Mouse (Mus musculus): ENCODE results near the gene Gm10273. TPM values are rescaled to one million over a fixed set of nuclear protein-coding genes. Genes with fewer than 3 reads are reported as not detected.
"Not testable (repeated sequence)": the region's sequence is repeated elsewhere in the genome, so short reads cannot be mapped to it uniquely, and the experiment has no call there.

Gm10273 gene
- total RNA-seq (2021) = 10 to 100 TPM; 37.4 to 65.6 TPM
- long read RNA-seq, experiment 1, partial matches to known transcripts = 0 of 1 reads
- long read RNA-seq, experiment 1, other reads (novel, unspliced or antisense) = 0 of 1 reads
- long read RNA-seq, experiment 2 = 0 reads

GRCm38 (mm10) chr10:59395461-59395860 lies at the start of gene Gm10273:
Gene Gm10273 (plus strand): TSS chr10:59395632.
- intact Hi-C loops (cut with DNase I); H3K4me3 ChIP-seq; DNase-seq (ENCODE audit: extremely low spot score in 1 of 2, low spot score in 2 of 2): not testable (repeated sequence)

GRCm38 (mm10) chr10:59346560-59346959 lies 48.9 kb upstream of the Gm10273 start:
- H3K4me3 ChIP-seq = no peak overlapping the region
- intact Hi-C loops (cut with DNase I) = no loop called here
- DNase-seq (ENCODE audit: extremely low spot score in 1 of 2, low spot score in 2 of 2) = no peak
- no peak for TF ChIP-seq CTCF (IDR thresholded peaks at IDR 0.05)
- H3K27ac ChIP-seq = no peak overlapping the region

More at GRCm38 (mm10) chr10:59395461-59395860, at the start of gene Gm10273:
- not testable (repeated sequence) for H3K27ac ChIP-seq

- TF ChIP-seq CTCF (IDR thresholded peaks at IDR 0.05) = no peak
- H3K4me3 ChIP-seq = no peak overlapping the region
- no peak for DNase-seq (ENCODE audit: extremely low spot score in 1 of 2, low spot score in 2 of 2)
- intact Hi-C loops (cut with DNase I) = no loop called here
- H3K27ac ChIP-seq = no peak overlapping the region
Observed at GRCm38 (mm10) chr10:59348200-59348599, 47.2 kb upstream of the Gm10273 start.

GRCm38 (mm10) chr10:59349536-59349935 lies 45.9 kb upstream of the Gm10273 start:
- Histone ChIP-seq H3K4me3 (no peak overlapping the region), H3K27ac (no peak overlapping the region)
- no peak for DNase-seq (ENCODE audit: extremely low spot score in 1 of 2, low spot score in 2 of 2)
- no peak for TF ChIP-seq CTCF (IDR thresholded peaks at IDR 0.05)
- intact Hi-C loops (cut with DNase I) = no loop called here

GRCm38 (mm10) chr10:59353065-59353464 lies 42.4 kb upstream of the Gm10273 start:
- intact Hi-C loops (cut with DNase I) = loop anchor here (5.0 kb wide), 1 partner anchor 186 kb away; no protein-coding TSS in a partner anchor
- Histone ChIP-seq H3K27ac (no peak overlapping the region), H3K4me3 (no peak overlapping the region)
- DNase-seq (ENCODE audit: extremely low spot score in 1 of 2, low spot score in 2 of 2) = no peak
- TF ChIP-seq CTCF (IDR thresholded peaks at IDR 0.05) = peak; percentile 28

GRCm38 (mm10) chr10:59354120-59354519 lies 41.3 kb upstream of the Gm10273 start:
- H3K4me3 ChIP-seq = no peak overlapping the region
- TF ChIP-seq CTCF (IDR thresholded peaks at IDR 0.05) = no peak
- intact Hi-C loops (cut with DNase I) = loop anchor here (5.0 kb wide), 1 partner anchor 187 kb away; no protein-coding TSS in a partner anchor
- no peak for DNase-seq (ENCODE audit: extremely low spot score in 1 of 2, low spot score in 2 of 2)
- no peak overlapping the region for H3K27ac ChIP-seq

GRCm38 (mm10) chr10:59355020-59355419 lies 40.4 kb upstream of the Gm10273 start:
- Histone ChIP-seq H3K27ac (no peak overlapping the region), H3K4me3 (no peak overlapping the region)
- no peak for TF ChIP-seq CTCF (IDR thresholded peaks at IDR 0.05)
- DNase-seq (ENCODE audit: extremely low spot score in 1 of 2, low spot score in 2 of 2) = no peak
- intact Hi-C loops (cut with DNase I) = no loop called here

GRCm38 (mm10) chr10:59358744-59359143 lies 36.7 kb upstream of the Gm10273 start:
- no peak overlapping the region for H3K4me3 ChIP-seq
- peak; percentile 51 for TF ChIP-seq CTCF (IDR thresholded peaks at IDR 0.05)
- no peak for DNase-seq (ENCODE audit: extremely low spot score in 1 of 2, low spot score in 2 of 2)
- intact Hi-C loops (cut with DNase I) = loop anchor here (2.0 kb wide), 2 partner anchors 50 to 62 kb away; no protein-coding TSS in a partner anchor
- no peak overlapping the region for H3K27ac ChIP-seq

GRCm38 (mm10) chr10:59363208-59363607 lies 32.2 kb upstream of the Gm10273 start:
- TF ChIP-seq CTCF (IDR thresholded peaks at IDR 0.05) = no peak

GRCm38 (mm10) chr10:59364551-59364950 lies 30.9 kb upstream of the Gm10273 start:
- Histone ChIP-seq H3K27ac (no peak overlapping the region), H3K4me3 (no peak overlapping the region)
- DNase-seq (ENCODE audit: extremely low spot score in 1 of 2, low spot score in 2 of 2) = no peak
- intact Hi-C loops (cut with DNase I) = loop anchor here (10.0 kb wide), 1 partner anchor 500 kb away; no protein-coding TSS in a partner anchor
- TF ChIP-seq CTCF (IDR thresholded peaks at IDR 0.05) = no peak

More at GRCm38 (mm10) chr10:59363208-59363607, 32.2 kb upstream of the Gm10273 start:
- Histone ChIP-seq H3K4me3 (no peak overlapping the region), H3K27ac (no peak overlapping the region)
- no peak for DNase-seq (ENCODE audit: extremely low spot score in 1 of 2, low spot score in 2 of 2)
- intact Hi-C loops (cut with DNase I) = loop anchor here (10.0 kb wide), 1 partner anchor 502 kb away; no protein-coding TSS in a partner anchor

GRCm38 (mm10) chr10:59365804-59366589 lies 29.4 kb upstream of the Gm10273 start:
- no peak for DNase-seq (ENCODE audit: extremely low spot score in 1 of 2, low spot score in 2 of 2)
- intact Hi-C loops (cut with DNase I) = loop anchor here (10.0 kb wide), 1 partner anchor 499 kb away; no protein-coding TSS in a partner anchor

GRCm38 (mm10) chr10:59366746-59367145 lies 28.7 kb upstream of the Gm10273 start:
- no peak overlapping the region for H3K27ac ChIP-seq
- intact Hi-C loops (cut with DNase I) = loop anchor here (10.0 kb wide), 1 partner anchor 498 kb away; no protein-coding TSS in a partner anchor
- DNase-seq (ENCODE audit: extremely low spot score in 1 of 2, low spot score in 2 of 2) = no peak
- H3K4me3 ChIP-seq = no peak overlapping the region
- TF ChIP-seq CTCF (IDR thresholded peaks at IDR 0.05) = no peak

More at GRCm38 (mm10) chr10:59365804-59366589, 29.4 kb upstream of the Gm10273 start:
- Histone ChIP-seq H3K4me3 (no peak overlapping the region), H3K27ac (no peak overlapping the region)
- TF ChIP-seq CTCF (IDR thresholded peaks at IDR 0.05) = no peak

All from left cerebral cortex, adult 2 months (tissue).